Mouse (Mus musculus): ENCODE results near the gene Dip2c. TPM values are rescaled to one million over a fixed set of nuclear protein-coding genes. Genes with fewer than 3 reads are reported as not detected.

The Dip2c gene
- polyA plus RNA-seq, 1 experiment = 15.7 TPM

DNA sequence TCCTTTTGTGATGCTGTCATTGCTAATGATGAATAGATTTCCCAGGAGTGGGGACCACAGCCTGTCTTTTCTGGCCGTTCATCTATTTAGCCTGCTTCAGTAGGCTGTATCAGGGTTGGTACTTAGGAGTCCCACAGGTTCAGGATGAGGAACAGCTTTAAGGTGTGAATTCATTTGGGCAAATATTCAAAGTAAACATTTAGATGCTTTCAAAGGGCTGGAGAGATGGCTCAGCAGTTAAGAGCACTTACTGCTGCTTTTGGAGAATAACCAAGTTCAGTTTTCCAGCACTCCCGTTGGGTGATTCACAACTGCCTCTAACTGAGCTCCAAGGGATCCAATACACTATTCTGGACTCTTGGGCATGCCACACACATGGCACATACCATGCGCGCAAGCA lies 38.4 kb downstream of the Dip2c start:
- H3K4me1 ChIP-seq (ENCODE audit: control insufficient read depth, insufficient read depth, low read length) = peaks cover 7% of the 10 kb centered on the region
- TF ChIP-seq POLR2A (IDR thresholded peaks at IDR 0.05; ENCODE audit: borderline replicate concordance, extremely low read depth, low read depth, low read length) (no peak), CTCF (IDR thresholded peaks at IDR 0.05; ENCODE audit: insufficient read depth, low read length) (no peak)
- no peak overlapping the region for H3K4me3 ChIP-seq (replicated peaks; ENCODE audit: extremely low read depth, low read depth, low read length)
- WGBS = 51% methylated on average over 4 of the region's 4 CpGs
- DNase-seq = no peak

- DNase-seq = no peak
- TF ChIP-seq POLR2A (IDR thresholded peaks at IDR 0.05; ENCODE audit: borderline replicate concordance, extremely low read depth, low read depth, low read length) (no peak), CTCF (IDR thresholded peaks at IDR 0.05; ENCODE audit: insufficient read depth, low read length) (no peak)
- no peak overlapping the region for H3K4me3 ChIP-seq (replicated peaks; ENCODE audit: extremely low read depth, low read depth, low read length)
- H3K4me1 ChIP-seq (ENCODE audit: control insufficient read depth, insufficient read depth, low read length) = peaks cover 3% of the 10 kb centered on the region
- WGBS = 86% methylated on average over 2 of the region's 2 CpGs
These were observed 43.4 kb downstream of the Dip2c start for GRCm38 (mm10) chr13:9319745-9320144.

DNA sequence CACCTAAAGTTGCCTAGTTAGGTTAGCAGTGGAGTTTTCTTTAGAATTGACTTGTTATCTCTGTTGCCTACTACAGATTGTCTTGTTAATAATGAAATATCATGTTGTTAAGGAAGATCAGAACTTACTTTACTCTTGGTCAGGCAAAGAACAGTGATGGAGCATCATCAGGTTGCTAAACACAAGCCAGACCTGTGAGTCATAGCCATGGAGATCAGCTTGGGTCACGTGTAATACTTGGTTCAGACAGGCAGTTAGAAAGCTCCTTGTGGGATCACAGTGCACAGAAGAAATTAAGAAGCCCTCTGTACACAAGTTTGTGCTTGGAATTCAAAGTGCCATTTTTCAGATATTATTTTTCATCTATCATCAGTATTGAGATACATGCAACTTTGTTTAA lies 48.9 kb downstream of the Dip2c start:
- WGBS = 47% methylated on average over 1 of the region's 1 CpGs
- no peak overlapping the region for H3K4me3 ChIP-seq (replicated peaks; ENCODE audit: extremely low read depth, low read depth, low read length)
- no peak for DNase-seq
- H3K4me1 ChIP-seq (ENCODE audit: control insufficient read depth, insufficient read depth, low read length) = peaks cover 2% of the 10 kb centered on the region
- TF ChIP-seq POLR2A (IDR thresholded peaks at IDR 0.05; ENCODE audit: borderline replicate concordance, extremely low read depth, low read depth, low read length) (no peak), CTCF (IDR thresholded peaks at IDR 0.05; ENCODE audit: insufficient read depth, low read length) (no peak)

- peaks cover 6% of the 10 kb centered on the region for H3K4me1 ChIP-seq (ENCODE audit: control insufficient read depth, insufficient read depth, low read length)
- TF ChIP-seq CTCF (IDR thresholded peaks at IDR 0.05; ENCODE audit: insufficient read depth, low read length) (no peak), POLR2A (IDR thresholded peaks at IDR 0.05; ENCODE audit: borderline replicate concordance, extremely low read depth, low read depth, low read length) (no peak)
- DNase-seq = peak; percentile 30
- 74% methylated on average over 1 of the region's 1 CpGs for WGBS
- no peak overlapping the region for H3K4me3 ChIP-seq (replicated peaks; ENCODE audit: extremely low read depth, low read depth, low read length)
These were observed 53.1 kb downstream of the Dip2c start for GRCm38 (mm10) chr13:9329307-9329915.

- TF ChIP-seq CTCF (IDR thresholded peaks at IDR 0.05; ENCODE audit: insufficient read depth, low read length) (no peak), POLR2A (IDR thresholded peaks at IDR 0.05; ENCODE audit: borderline replicate concordance, extremely low read depth, low read depth, low read length) (no peak)
- no peak overlapping the region for H3K4me3 ChIP-seq (replicated peaks; ENCODE audit: extremely low read depth, low read depth, low read length)
- H3K4me1 ChIP-seq (ENCODE audit: control insufficient read depth, insufficient read depth, low read length) = peaks cover 6% of the 10 kb centered on the region
- DNase-seq = no peak
These were observed 56.9 kb downstream of the Dip2c start for GRCm38 (mm10) chr13:9333187-9333586.

DNA sequence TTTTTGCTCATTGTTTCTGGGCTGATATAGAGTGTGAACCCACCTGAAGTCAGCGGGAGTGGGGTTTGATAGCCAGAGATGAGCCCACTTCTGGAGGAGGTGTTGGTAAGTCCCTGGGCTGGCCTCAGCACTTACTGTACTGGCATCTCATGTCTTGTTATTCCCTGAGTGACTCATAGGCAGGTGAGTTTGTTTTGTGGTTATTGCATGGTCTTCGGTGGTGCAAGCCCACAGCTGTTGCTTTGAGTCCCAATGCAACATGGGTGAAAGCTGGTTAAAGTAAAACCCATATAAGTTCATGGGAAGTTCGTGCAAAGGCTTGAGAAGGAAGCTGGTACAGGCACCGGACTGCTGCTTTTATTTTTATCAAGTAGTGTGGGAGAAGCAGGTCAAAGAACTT lies 64.0 kb downstream of the Dip2c start:
- no peaks in the 10 kb centered on the region; the same call in 1 of the 2 replicates for H3K4me1 ChIP-seq (ENCODE audit: control insufficient read depth, insufficient read depth, low read length)
- no peak overlapping the region for H3K4me3 ChIP-seq (replicated peaks; ENCODE audit: extremely low read depth, low read depth, low read length)
- no peak for TF ChIP-seq CTCF (IDR thresholded peaks at IDR 0.05; ENCODE audit: insufficient read depth, low read length)
- no peak for TF ChIP-seq POLR2A (IDR thresholded peaks at IDR 0.05; ENCODE audit: borderline replicate concordance, extremely low read depth, low read depth, low read length)
- WGBS = 80% methylated on average over 4 of the region's 4 CpGs
- DNase-seq = no peak

GRCm38 (mm10) chr13:9342696-9343095 lies 66.4 kb downstream of the Dip2c start:
- WGBS = 49% methylated on average over 1 of the region's 1 CpGs
- H3K4me3 ChIP-seq (replicated peaks; ENCODE audit: extremely low read depth, low read depth, low read length) = no peak overlapping the region
- DNase-seq = no peak
- TF ChIP-seq POLR2A (IDR thresholded peaks at IDR 0.05; ENCODE audit: borderline replicate concordance, extremely low read depth, low read depth, low read length) (no peak), CTCF (IDR thresholded peaks at IDR 0.05; ENCODE audit: insufficient read depth, low read length) (no peak)
- H3K4me1 ChIP-seq (ENCODE audit: control insufficient read depth, insufficient read depth, low read length) = no peaks in the 10 kb centered on the region; the same call in 1 of the 2 replicates

DNA sequence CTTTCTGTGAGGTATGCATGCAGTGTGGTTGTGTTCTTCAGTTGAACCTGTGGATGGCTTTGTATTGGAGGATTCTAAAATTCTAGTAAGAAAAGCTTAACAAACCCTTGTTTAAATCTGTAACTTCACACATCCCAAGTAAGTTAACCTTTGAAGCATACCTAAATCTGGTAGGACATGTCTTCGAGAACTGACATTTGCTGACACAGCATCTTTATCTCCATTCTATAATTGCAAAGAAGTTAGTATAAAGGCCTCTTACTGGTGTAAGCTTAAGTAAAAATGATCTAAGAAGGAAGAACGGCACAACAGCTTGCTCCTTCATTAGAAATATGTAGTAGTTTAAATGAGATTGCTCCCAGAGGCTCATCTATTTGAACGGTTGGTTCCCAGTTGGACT lies 71.1 kb downstream of the Dip2c start:
- no peak for TF ChIP-seq CTCF (IDR thresholded peaks at IDR 0.05; ENCODE audit: insufficient read depth, low read length)
- TF ChIP-seq POLR2A (IDR thresholded peaks at IDR 0.05; ENCODE audit: borderline replicate concordance, extremely low read depth, low read depth, low read length) = no peak
- Histone ChIP-seq H3K4me1 (ENCODE audit: control insufficient read depth, insufficient read depth, low read length) (peaks cover 7% of the 10 kb centered on the region; the same call in 1 of the 2 replicates), H3K4me3 (replicated peaks; ENCODE audit: extremely low read depth, low read depth, low read length) (no peak overlapping the region)
- DNase-seq = no peak
- 94% methylated on average over 3 of the region's 3 CpGs for WGBS

DNA sequence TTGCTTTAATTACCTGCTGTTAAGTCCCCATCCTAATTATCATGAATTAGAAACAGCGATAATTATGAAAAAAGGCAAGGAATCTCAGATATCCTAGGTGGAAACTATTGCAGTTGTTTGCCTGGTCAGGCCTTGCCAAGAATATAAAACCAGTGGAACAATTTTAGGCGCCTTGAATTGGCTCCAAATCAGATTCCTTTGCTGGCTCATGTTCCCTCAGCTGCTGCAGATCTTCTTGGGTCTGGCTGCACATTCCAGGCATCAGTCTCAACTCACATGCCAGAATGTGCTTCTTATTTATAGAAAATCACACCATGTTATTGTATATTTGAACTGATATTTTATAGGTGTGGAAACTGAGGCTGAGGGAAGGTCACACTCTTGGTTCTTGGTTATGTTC lies 74.3 kb downstream of the Dip2c start:
- TF ChIP-seq POLR2A (IDR thresholded peaks at IDR 0.05; ENCODE audit: borderline replicate concordance, extremely low read depth, low read depth, low read length) = no peak
- no peak for TF ChIP-seq CTCF (IDR thresholded peaks at IDR 0.05; ENCODE audit: insufficient read depth, low read length)
- Histone ChIP-seq H3K4me1 (ENCODE audit: control insufficient read depth, insufficient read depth, low read length) (peaks cover 10% of the 10 kb centered on the region; the same call in 1 of the 2 replicates), H3K4me3 (replicated peaks; ENCODE audit: extremely low read depth, low read depth, low read length) (no peak overlapping the region)
- no peak for DNase-seq
- 38% methylated on average over 2 of the region's 2 CpGs for WGBS

GRCm38 (mm10) chr13:9353890-9354289 lies 77.6 kb downstream of the Dip2c start:
- no peak for TF ChIP-seq POLR2A (IDR thresholded peaks at IDR 0.05; ENCODE audit: borderline replicate concordance, extremely low read depth, low read depth, low read length)
- TF ChIP-seq CTCF (IDR thresholded peaks at IDR 0.05; ENCODE audit: insufficient read depth, low read length) = no peak
- no peak for DNase-seq
- 81% methylated on average over 1 of the region's 1 CpGs for WGBS
- no peak overlapping the region for H3K4me3 ChIP-seq (replicated peaks; ENCODE audit: extremely low read depth, low read depth, low read length)
- H3K4me1 ChIP-seq (ENCODE audit: control insufficient read depth, insufficient read depth, low read length) = peaks cover 10% of the 10 kb centered on the region; the same call in 1 of the 2 replicates
